Mouse (Mus musculus) forebrain, embryonic 12.5 days (tissue): ENCODE data around the gene Prss8. TPM values are rescaled to one million over a fixed set of nuclear protein-coding genes. Genes with fewer than 3 reads are reported as not detected.
A peak's percentile ranks its signal among the peaks of the same experiment; 100 is the strongest.

Experiments
- ATAC-seq: fragments of 200-750 bp; cut with Nextera tagmentation; 2 replicates; pipeline ENCODE4 v1.8.0; 2017; ENCODE audit warnings: moderate TSS enrichment; ENCODE audit not compliant: low FRiP score
- H3K27ac ChIP-seq: fragments of 300-500 bp; sonication (generic); 2 replicates; pipeline ENCODE4 v1.5.1; 2016; ENCODE audit warnings: mild to moderate bottlenecking
- H3K27me3 ChIP-seq: fragments of 300-500 bp; sonication (generic); 2 replicates; pipeline ENCODE4 v1.6.1; 2016; ENCODE audit warnings: mild to moderate bottlenecking
- H3K36me3 ChIP-seq: fragments of 300-500 bp; sonication (generic); replicated peaks from 2 replicates; pipeline ENCODE4 v1.6.1; 2016; ENCODE audit warnings: mild to moderate bottlenecking
- H3K4me1 ChIP-seq: fragments of 300-500 bp; sonication (generic); 2 replicates; pipeline ENCODE4 v1.6.1; 2016
- H3K4me2 ChIP-seq: fragments of 300-500 bp; sonication (generic); 2 replicates; pipeline ENCODE4 v1.6.1; 2016; ENCODE audit warnings: mild to moderate bottlenecking, moderate library complexity
- H3K4me3 ChIP-seq: fragments of 300-500 bp; sonication (generic); replicated peaks from 2 replicates; pipeline ENCODE4 v1.5.1; 2016; ENCODE audit warnings: mild to moderate bottlenecking
- H3K9ac ChIP-seq: fragments of 300-500 bp; sonication (generic); 2 replicates; pipeline ENCODE4 v1.6.1; 2016; ENCODE audit warnings: mild to moderate bottlenecking
- H3K9me3 ChIP-seq: fragments of 300-500 bp; sonication (generic); 2 replicates; pipeline ENCODE4 v1.6.1; 2016
- WGBS: fragments of 180-500 bp; shearing (Covaris S2); methylation state at CpG from one replicate; pipeline ENCODE4 v1.1.7; 2016; 5-methylcytosine and 5-hydroxymethylcytosine counted together
- polyA plus RNA-seq: library from polyadenylated mRNA; unstranded; fragments of >200 nt; fragmentation: Nextera tagmentation; extraction: Ambion mirVana; gene quantifications from 2 replicates; pipeline ENCODE4 v1.2.1, GENCODE M21; 2016

The Prss8 gene
- polyA plus RNA-seq, 1 experiment from 2014 or later: 1.5 TPM

DNA sequence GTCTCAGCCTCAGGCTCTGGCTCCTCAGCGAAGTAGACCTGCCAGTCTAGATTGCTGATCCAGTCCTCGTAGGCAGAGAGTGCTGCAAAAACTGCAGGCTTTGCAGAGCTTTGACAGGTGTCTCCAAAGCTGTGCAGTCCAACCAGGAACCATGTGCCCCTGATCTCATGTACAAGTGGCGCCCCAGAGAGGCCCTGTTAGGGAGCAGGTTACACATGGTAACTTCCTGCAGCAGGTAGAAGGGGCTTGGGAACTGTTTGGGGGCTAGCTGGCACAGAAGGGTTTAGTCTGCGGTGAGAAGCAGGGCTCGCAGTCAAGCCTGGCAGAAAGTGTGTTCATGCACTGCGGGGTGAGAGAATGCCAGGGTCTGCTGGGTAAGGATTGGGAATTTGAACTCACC lies 43.4 kb downstream of the Prss8 start:
- no peaks in the 10 kb centered on the region for H3K27me3 ChIP-seq
- ATAC-seq: no peak
- peaks cover 92% of the 10 kb centered on the region for H3K36me3 ChIP-seq
- WGBS: 93% methylated on average over 6 of the region's 6 CpGs
- H3K4me2 ChIP-seq: no peak overlapping the region
- H3K4me3 ChIP-seq: no peak overlapping the region
- H3K9me3 ChIP-seq: no peaks in the 10 kb centered on the region
- no peak overlapping the region for H3K27ac ChIP-seq
- peaks cover 22% of the 10 kb centered on the region for H3K4me1 ChIP-seq
- no peak overlapping the region for H3K9ac ChIP-seq

DNA sequence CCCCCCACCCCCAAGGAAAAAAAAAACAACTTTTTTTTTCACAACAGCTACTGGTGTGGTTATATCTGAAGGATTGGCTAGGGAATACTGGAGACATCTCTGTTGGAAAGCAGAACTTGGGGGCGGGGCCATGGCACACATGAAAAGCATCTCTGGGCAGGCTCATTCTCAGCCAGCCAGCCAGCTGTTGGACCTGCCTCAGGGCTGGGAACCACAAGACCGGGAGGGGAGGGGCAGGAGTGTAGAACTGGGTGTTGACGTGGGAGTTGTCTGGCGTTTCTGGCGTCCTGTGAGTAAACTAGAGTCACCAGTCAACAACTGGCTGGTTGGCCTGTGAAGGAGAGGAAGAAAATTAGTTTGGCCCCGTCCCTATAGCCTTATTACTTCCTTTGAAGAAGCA lies 44.0 kb downstream of the Prss8 start:
- Histone ChIP-seq H3K4me1 (peaks cover 22% of the 10 kb centered on the region), H3K4me2 (no peak overlapping the region), H3K9ac (no peak overlapping the region), H3K4me3 (no peak overlapping the region), H3K9me3 (no peaks in the 10 kb centered on the region), H3K36me3 (peaks cover 98% of the 10 kb centered on the region), H3K27ac (no peak overlapping the region), H3K27me3 (no peaks in the 10 kb centered on the region)
- no peak for ATAC-seq
- 80% methylated on average over 6 of the region's 6 CpGs for WGBS

DNA sequence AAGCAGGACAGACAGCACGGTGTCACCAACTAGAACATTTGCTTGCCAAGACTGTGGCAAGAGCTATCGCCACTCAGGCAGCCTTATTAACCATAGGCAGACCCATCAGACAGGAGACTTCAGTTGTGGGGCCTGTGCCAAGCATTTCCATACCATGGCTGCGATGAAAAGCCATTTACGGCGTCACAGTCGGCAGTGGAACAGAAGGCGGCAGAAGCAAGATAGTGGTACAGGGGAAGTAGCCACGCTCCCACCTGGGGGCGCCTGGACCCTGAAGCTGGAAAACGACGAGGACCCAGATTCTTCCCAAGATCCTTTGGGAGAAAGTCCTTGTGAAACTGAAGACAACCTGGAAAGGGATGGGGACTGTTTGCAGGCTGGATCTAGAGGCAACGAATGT lies 49.5 kb downstream of the Prss8 start:
- H3K9ac ChIP-seq: no peak overlapping the region
- peaks cover 31% of the 10 kb centered on the region for H3K4me1 ChIP-seq
- no peak overlapping the region for H3K27ac ChIP-seq
- H3K4me2 ChIP-seq: no peak overlapping the region
- peaks cover 77% of the 10 kb centered on the region for H3K36me3 ChIP-seq
- WGBS: 87% methylated on average over 12 of the region's 12 CpGs
- no peak for ATAC-seq
- H3K9me3 ChIP-seq: no peaks in the 10 kb centered on the region
- H3K4me3 ChIP-seq: no peak overlapping the region
- H3K27me3 ChIP-seq: no peaks in the 10 kb centered on the region

DNA sequence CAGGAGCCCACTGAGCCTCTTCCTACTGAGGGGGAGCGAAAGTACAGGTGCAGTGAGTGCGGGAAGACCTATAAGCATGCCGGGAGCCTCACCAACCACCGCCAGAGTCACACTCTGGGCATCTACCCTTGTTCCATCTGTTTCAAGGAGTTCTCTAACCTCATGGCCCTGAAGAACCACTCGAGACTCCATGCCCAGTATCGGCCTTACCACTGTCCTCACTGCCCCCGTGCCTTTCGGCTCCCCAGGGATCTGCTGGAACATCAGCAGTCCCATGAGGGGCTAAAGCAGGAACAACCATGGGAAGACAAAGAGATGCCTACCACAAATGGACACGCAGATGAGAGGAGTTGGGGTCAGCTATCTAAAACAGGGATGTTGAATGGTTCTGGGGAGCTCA lies 50.6 kb downstream of the Prss8 start:
- Histone ChIP-seq H3K27ac (no peak overlapping the region), H3K9ac (no peak overlapping the region), H3K4me3 (no peak overlapping the region), H3K36me3 (peaks cover 66% of the 10 kb centered on the region), H3K4me2 (no peak overlapping the region), H3K9me3 (no peaks in the 10 kb centered on the region), H3K27me3 (no peaks in the 10 kb centered on the region), H3K4me1 (peaks cover 34% of the 10 kb centered on the region)
- 95% methylated on average over 9 of the region's 9 CpGs for whole genome bisulfite sequencing
- ATAC-seq: no peak

DNA sequence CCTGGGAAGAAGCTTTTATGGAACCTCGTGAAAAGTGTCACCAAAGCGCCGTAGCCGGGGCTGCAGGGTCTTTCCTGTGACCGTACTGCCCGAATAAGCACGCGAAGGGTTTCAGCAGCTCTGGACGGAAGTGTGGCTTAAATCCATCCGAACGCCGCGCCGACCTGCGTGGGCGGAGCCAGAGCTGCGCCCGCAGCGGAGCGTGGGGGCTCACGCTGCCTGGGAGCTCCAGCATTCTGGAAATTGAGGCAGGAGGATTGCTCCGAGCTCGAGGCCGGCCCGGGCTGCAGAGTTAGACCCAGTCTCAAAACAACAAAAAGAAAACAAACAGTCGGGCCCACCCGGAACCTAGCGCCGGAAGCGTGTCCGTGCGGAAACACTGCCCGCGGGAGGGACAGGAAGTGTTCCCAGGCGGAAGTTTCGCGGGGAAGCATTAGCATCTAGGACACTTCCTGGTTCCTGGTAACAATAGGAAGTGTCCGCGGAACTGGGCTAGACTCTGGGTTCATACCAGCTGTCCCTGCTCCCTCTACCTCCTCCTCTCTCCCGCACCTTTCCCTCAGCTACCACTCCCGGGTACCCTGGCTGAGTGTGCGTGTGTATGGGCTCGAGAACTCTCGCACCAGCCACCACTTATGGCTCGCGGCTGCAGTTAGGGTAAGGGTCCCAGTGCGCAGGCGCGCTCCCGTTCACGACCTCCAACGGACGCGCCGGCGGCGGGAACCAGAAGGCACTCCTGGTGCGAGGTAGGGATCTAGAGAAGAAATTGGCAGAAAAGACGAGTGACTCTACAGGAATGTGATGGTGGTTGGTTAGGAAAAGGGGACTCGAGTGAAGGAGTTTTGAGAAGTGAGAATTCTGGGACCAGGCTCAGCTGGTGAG lies 53.2 kb downstream of the Prss8 start, which contains the start of gene Zfp668:
Gene Zfp668 (minus strand): TSS at position 362 of the 882 bp plus-strand sequence.
- Histone ChIP-seq H3K9me3 (no peaks in the 10 kb centered on the region), H3K27me3 (no peaks in the 10 kb centered on the region), H3K4me2 (peak within 1 kb of the TSS; percentile 92), H3K36me3 (peaks cover 46% of the 10 kb centered on the region), H3K4me1 (peaks cover 26% of the 10 kb centered on the region), H3K9ac (peak within 1 kb of the TSS; percentile 97), H3K4me3 (peak within 1 kb of the TSS; percentile 95), H3K27ac (peak within 1 kb of the TSS; percentile 100)
- peak; percentile 64 for ATAC-seq
- under 1% methylated on average over 60 of the region's 60 CpGs for WGBS

DNA sequence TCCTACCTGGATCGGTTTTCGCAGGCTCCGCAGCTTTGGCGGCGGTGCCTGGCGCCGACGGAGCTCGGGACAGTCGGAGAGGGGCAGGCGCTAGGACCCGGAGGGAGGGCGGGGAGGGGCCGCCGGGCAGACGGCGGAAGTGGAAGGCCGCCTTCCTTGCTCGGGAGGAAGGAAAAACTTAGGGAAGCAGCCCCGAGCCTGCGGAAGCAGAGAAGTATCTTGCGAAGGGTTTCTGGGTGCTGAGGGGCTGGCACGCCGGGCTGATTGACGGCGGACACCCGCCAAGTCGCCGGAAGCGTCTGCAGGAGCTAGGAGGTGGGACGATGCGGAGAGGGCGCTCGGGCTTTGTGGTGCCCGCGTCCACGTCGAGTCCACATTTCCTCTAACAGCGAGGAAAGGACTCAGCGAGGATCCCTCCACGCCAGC lies 53.9 kb downstream of the Prss8 start, which contains the start of gene Zfp646:
Gene Zfp646 (plus strand): TSS at position 181 of the 426 bp plus-strand sequence.
- WGBS: under 1% methylated on average over 41 of the region's 41 CpGs

More for the DNA sequence above, 53.9 kb downstream of the Prss8 start, which contains the start of gene Zfp646:
- Histone ChIP-seq H3K9ac (peak within 1 kb of the TSS; percentile 97), H3K27ac (peak within 1 kb of the TSS; percentile 100), H3K27me3 (no peaks in the 10 kb centered on the region), H3K36me3 (peaks cover 46% of the 10 kb centered on the region), H3K9me3 (no peaks in the 10 kb centered on the region), H3K4me2 (peak within 1 kb of the TSS; percentile 92), H3K4me3 (peak within 1 kb of the TSS; percentile 95), H3K4me1 (peaks cover 26% of the 10 kb centered on the region)
- peak; percentile 90 for ATAC-seq

Other genes starting within 250 kb of the Prss8 start
- gene Bcl7c, start 221.2 kb downstream of the Prss8 start, polyA plus RNA-seq: 57.4 and 72.6 TPM in 2 replicates
- gene Ctf1, start 217.4 kb downstream of the Prss8 start, polyA plus RNA-seq: 6.7 and 8.3 TPM in 2 replicates
- 0.40 and 0.42 TPM in 2 replicates for gene Ctf2, start 197.9 kb downstream of the Prss8 start, polyA plus RNA-seq
- 9.0 and 10.3 TPM in 2 replicates for gene Fbxl19, start 185.6 kb downstream of the Prss8 start, polyA plus RNA-seq
- gene Orai3, start 160.3 kb downstream of the Prss8 start, polyA plus RNA-seq: 5.7 and 6.0 TPM in 2 replicates
- 21.7 and 25.5 TPM in 2 replicates for gene Setd1a, start 153.4 kb downstream of the Prss8 start, polyA plus RNA-seq
- gene Gm49388, start 144.5 kb downstream of the Prss8 start, polyA plus RNA-seq: not detected in 2 replicates
- gene Hsd3b7, start 129.5 kb downstream of the Prss8 start, polyA plus RNA-seq: 7.3 and 7.6 TPM in 2 replicates
- 21.3 and 22.3 TPM in 2 replicates for gene Stx4a, start 105.8 kb downstream of the Prss8 start, polyA plus RNA-seq
- gene Stx1b, start 105.6 kb downstream of the Prss8 start, polyA plus RNA-seq: 11.5 and 17.3 TPM in 2 replicates
- 22.2 and 26.6 TPM in 2 replicates for gene Zfp646, start 53.9 kb downstream of the Prss8 start, polyA plus RNA-seq
- gene Zfp668, start 53.3 kb downstream of the Prss8 start, polyA plus RNA-seq: 33.9 and 38.2 TPM in 2 replicates
- gene Prss53, start 39.1 kb downstream of the Prss8 start, polyA plus RNA-seq: 0.49 and 0.77 TPM in 2 replicates
- not detected in 2 replicates for gene Gm21974, start 34.6 kb downstream of the Prss8 start, polyA plus RNA-seq
- 36.6 and 46.6 TPM in 2 replicates for gene Vkorc1, start 34.5 kb downstream of the Prss8 start, polyA plus RNA-seq
- 89.2 and 92.8 TPM in 2 replicates for gene Bckdk, start 26.0 kb downstream of the Prss8 start, polyA plus RNA-seq
- 46.6 and 52.4 TPM in 2 replicates for gene Kat8, start 17.6 kb downstream of the Prss8 start, polyA plus RNA-seq
- 8.4 and 9.0 TPM in 2 replicates for gene Prss36, start 16.6 kb upstream of the Prss8 start, polyA plus RNA-seq
- 517 and 534 TPM in 2 replicates for gene Fus, start 37.4 kb upstream of the Prss8 start, polyA plus RNA-seq
- 3.3 and 5.9 TPM in 2 replicates for gene Pycard, start 63.8 kb upstream of the Prss8 start, polyA plus RNA-seq
- gene Trim72, start 73.8 kb upstream of the Prss8 start, polyA plus RNA-seq: not detected in 2 replicates
- gene Itgam, start 132.5 kb upstream of the Prss8 start, polyA plus RNA-seq: 0.54 TPM in 2 replicates
- gene Gm49368, start 132.6 kb upstream of the Prss8 start, polyA plus RNA-seq: not detected in 2 replicates
- 0.23 TPM in 1 of 2 replicates, not detected in the other for gene Itgax, start 199.4 kb upstream of the Prss8 start, polyA plus RNA-seq
- not detected in 2 replicates for gene Itgad, start 224.3 kb upstream of the Prss8 start, polyA plus RNA-seq